Mouse (Mus musculus): ENCODE data around the gene Rfc4. TPM values are rescaled to one million over a fixed set of nuclear protein-coding genes. Genes with fewer than 3 reads are reported as not detected.

The Rfc4 gene
- polyA plus RNA-seq (2017; shearing (Covaris generic)): 10 to 100 TPM; 20.9 to 34.4 TPM

GRCm38 (mm10) chr16:23127673-23128375, at the start of gene Rfc4:
Rfc4 (minus strand) TSS chr16:23127737.

GRCm38 (mm10) chr16:23146280-23146679, 18.7 kb upstream of the Rfc4 start, which contains the start of gene Adipoq:
Adipoq (plus strand) TSS chr16:23146536.

DNA sequence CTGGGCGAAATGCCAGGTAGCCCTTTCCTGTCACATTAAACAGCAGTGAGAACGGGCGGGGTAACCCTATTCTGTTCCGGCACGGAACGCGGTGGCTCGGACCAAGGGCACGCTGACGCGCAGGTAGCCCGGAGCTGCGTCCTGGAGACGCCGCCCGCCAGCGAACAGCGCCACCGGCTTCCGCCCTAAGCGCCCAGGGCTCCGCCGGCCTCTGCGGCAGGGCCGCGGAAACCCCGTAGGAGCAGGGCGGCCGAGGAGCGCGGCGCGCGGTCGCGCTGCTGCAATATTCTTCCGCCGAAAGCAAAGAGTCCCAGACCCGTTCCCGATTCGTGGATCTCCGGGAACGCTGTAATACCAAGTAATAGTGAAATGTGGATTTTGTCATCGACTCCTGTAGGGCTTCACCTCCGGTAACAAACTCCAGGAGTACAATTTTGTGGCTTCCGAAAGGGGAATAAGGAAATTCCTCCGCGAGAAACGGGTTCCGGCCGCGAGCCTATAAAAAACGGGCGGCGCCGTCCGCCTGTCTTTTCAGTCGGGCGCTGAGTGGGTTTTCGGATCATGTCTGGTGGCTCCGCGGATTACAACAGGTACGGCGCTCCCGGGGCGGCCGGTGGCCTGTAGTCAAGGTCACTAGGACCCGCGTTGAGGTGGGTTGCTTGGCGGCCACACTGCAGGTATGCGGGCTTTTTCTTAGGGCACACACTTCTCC, 20.1 kb downstream of the Rfc4 start, which contains the start of gene Eif4a2:
Eif4a2 (plus strand) TSS at position 214 of the 712 bp plus-strand sequence.

Other genes starting within 250 kb of the Rfc4 start
- under 1 TPM in 1 of 2 experiments, not detected in 1; 0.34 TPM for gene Ahsg, start 236.5 kb downstream of the Rfc4 start, polyA plus RNA-seq (2017; shearing (Covaris generic))
- gene Fetub, start 209.4 kb downstream of the Rfc4 start, polyA plus RNA-seq (2017; shearing (Covaris generic)): under 1 TPM in 1 of 2 experiments, not detected in 1; 0.75 TPM
- gene Hrg, start 176.7 kb downstream of the Rfc4 start, polyA plus RNA-seq (2017; shearing (Covaris generic)): not detected
- not detected for gene Kng2, start 98.3 kb downstream of the Rfc4 start, polyA plus RNA-seq (2017; shearing (Covaris generic))
- under 1 TPM in 1 of 2 experiments, not detected in 1; 0.59 TPM for gene Kng1, start 69.9 kb downstream of the Rfc4 start, polyA plus RNA-seq (2017; shearing (Covaris generic))
- gene Eif4a2, start 20.3 kb downstream of the Rfc4 start, polyA plus RNA-seq (2017; shearing (Covaris generic)): 100 to 1,000 TPM; 276 to 355 TPM
- gene Adipoq, start 18.8 kb upstream of the Rfc4 start, polyA plus RNA-seq (2017; shearing (Covaris generic)): under 1 TPM in 1 of 2 experiments, not detected in 1; 0.88 TPM
- 10 to 100 TPM; 74.7 to 85.6 TPM for gene St6gal1, start 97.0 kb upstream of the Rfc4 start, polyA plus RNA-seq (2017; shearing (Covaris generic))

All from inflammation-experienced regulatory T-cells (primary cell).